Mouse (Mus musculus) frontal cortex, postnatal 10 days (tissue): ENCODE measurements around the gene Kcnk10.

Experiments
- DNase-seq, 2 experiments: peaks; one replicate each; pipeline ENCODE4 v3.0.0; 2022; ENCODE audit warnings: low spot score in 2 of 2, mixed read lengths in 1 of 2

The Kcnk10 gene

GRCm38 (mm10) chr12:98406598-98406997 lies 171.5 kb downstream of the Kcnk10 start:
- DNase-seq: no peak

DNA sequence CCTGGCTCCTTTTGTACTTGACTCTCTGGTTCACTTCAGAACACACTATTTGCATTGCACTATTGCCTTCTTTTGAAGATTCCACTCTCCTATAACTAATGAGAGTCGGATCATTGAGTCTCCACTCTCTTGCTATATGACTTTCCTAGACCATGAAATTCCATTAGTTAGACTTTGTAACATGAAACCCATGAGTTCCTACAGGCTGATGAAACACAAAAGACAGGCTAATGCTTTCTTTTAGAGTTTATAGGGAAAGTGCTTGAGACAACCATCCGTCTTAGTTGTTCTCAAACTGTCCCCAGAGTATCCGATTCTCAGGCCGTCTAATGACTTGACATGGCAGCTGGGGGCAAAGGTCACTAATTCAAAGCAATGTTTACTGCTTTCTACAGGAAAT lies 172.0 kb downstream of the Kcnk10 start:
- no peak for DNase-seq

DNA sequence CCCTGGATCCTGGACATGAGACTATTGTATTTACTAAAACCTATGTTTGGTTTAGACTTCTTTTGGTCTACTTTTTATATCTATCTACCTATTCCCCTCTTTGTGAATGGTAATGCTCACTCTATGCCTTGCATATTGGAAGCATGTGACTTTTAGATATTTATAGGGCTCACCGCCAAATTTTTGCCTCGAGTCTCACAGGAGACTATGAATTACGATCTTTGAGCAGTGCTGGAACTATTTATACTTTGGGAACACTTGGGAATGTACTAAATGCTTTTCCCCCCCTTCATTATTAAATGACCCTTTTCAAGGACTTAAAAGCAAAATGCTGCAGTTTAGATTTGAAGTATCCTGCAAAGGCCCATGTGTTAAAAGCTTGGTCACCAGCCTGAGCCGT lies 181.5 kb downstream of the Kcnk10 start:
- no peak for DNase-seq

GRCm38 (mm10) chr12:98394115-98394514 lies 184.0 kb downstream of the Kcnk10 start:
- DNase-seq: no peak

GRCm38 (mm10) chr12:98391347-98391746 lies 186.8 kb downstream of the Kcnk10 start:
- DNase-seq: no peak

- no peak for DNase-seq
Observed at GRCm38 (mm10) chr12:98389618-98390017, 188.5 kb downstream of the Kcnk10 start.
